Mouse (Mus musculus): ENCODE data around the gene Ppm1l.

DNA sequence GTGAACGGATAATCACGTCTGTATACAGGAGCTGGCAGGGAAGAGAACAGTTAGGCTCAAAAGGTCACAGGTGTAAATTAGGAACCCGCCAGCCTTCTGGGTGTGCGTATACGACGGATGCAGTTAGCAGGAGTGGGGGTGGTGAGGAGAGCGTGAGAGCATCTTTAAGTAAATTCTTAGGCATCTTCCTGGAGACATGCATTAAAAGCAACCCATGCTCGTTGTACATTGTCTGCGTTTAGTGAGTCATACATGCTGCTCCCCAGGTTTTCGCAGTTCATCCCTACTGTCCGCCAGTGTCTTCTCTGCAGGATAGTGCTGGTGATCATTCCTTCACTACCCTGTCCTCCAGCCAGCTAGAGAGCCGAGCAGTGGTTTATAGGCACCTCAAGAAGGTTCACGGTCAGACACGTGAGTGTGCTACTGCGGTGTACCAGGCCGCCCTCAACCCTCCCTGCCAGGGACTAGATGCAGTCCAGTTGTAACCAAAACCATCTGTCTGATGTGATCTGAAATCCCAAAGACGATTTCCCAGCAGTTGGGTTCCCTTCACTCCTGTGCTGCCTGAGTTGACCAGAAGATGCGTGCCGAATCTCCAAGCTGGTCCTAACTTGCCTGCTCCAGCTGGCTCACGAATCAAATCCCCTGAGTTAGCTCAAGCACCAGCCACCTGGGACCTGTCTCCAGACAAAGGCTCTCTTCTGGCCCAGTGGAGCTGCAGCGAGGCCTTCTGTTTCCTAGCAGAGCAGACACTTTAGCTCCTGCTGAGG, 203.3 kb downstream of the Ppm1l start:
- TF ChIP-seq CTCF (IDR thresholded peaks at IDR 0.05) (no peak), POLR2A (IDR thresholded peaks at IDR 0.05; ENCODE audit: insufficient read depth, low read depth, low read length) (no peak), EP300 (IDR thresholded peaks at IDR 0.05; ENCODE audit: insufficient read depth, low read depth, low read length) (no peak)

All from heart, adult 2 months (tissue).